Mouse (Mus musculus) limb, embryonic 14.5 days (tissue): ENCODE data around the gene Col23a1. TPM values are rescaled to one million over a fixed set of nuclear protein-coding genes. Genes with fewer than 3 reads are reported as not detected.
A peak's percentile ranks its signal among the peaks of the same experiment; 100 is the strongest.

Experiments used
- ATAC-seq: fragments of 200-750 bp; cut with Nextera tagmentation; 2 replicates; pipeline ENCODE4 v1.8.0; 2017; ENCODE audit warnings: low read depth, moderate number of reproducible peaks, moderate TSS enrichment; ENCODE audit not compliant: low FRiP score
- DNase-seq: peaks from one replicate; pipeline ENCODE4 v3.0.0-alpha.2; 2015; ENCODE audit warnings: low spot score
- H3K27ac ChIP-seq: fragments of 300-500 bp; sonication (generic); replicated peaks from 2 replicates; pipeline ENCODE4 v1.5.1; 2014; ENCODE audit warnings: low read depth, mild to moderate bottlenecking, low read length, moderate library complexity, mixed read lengths
- H3K27me3 ChIP-seq: fragments of 300-500 bp; sonication (generic); 2 replicates; pipeline ENCODE4 v1.6.1; 2014; ENCODE audit warnings: low read length, mixed read lengths; ENCODE audit not compliant: control insufficient read depth, insufficient read depth
- H3K36me3 ChIP-seq: fragments of 300-500 bp; sonication (generic); 2 replicates; pipeline ENCODE4 v1.6.1; 2014; ENCODE audit warnings: mild to moderate bottlenecking, low read length, moderate library complexity, mixed read lengths; ENCODE audit not compliant: control insufficient read depth, insufficient read depth
- H3K4me1 ChIP-seq: fragments of 300-500 bp; sonication (generic); 2 replicates; pipeline ENCODE4 v1.6.1; 2014; ENCODE audit warnings: antibody characterized with exemption, low read length, mixed read lengths; ENCODE audit not compliant: control insufficient read depth, insufficient read depth
- H3K4me2 ChIP-seq: fragments of 300-500 bp; sonication (generic); replicated peaks from 2 replicates; pipeline ENCODE4 v1.6.1; 2014; ENCODE audit warnings: low read depth, mild to moderate bottlenecking, low read length, moderate library complexity; ENCODE audit not compliant: severe bottlenecking
- H3K4me3 ChIP-seq: fragments of 300-500 bp; sonication (generic); replicated peaks from 2 replicates; pipeline ENCODE4 v1.5.1; 2014; ENCODE audit warnings: low read length
- H3K9ac ChIP-seq: fragments of 300-500 bp; sonication (generic); 2 replicates; pipeline ENCODE4 v1.6.1; 2014; ENCODE audit warnings: mild to moderate bottlenecking, low read depth, low read length, moderate library complexity; ENCODE audit not compliant: severe bottlenecking
- H3K9me3 ChIP-seq: fragments of 300-500 bp; sonication (generic); 2 replicates; pipeline ENCODE4 v1.6.1; 2016; ENCODE audit warnings: low read length; ENCODE audit not compliant: control insufficient read depth
- POLR2A ChIP-seq: fragments of 200-500 bp; IDR thresholded peaks from 2 replicates; pipeline ENCODE4 v1.8.0; 2012; ENCODE audit warnings: inconsistent platforms, mild to moderate bottlenecking, moderate library complexity, borderline replicate concordance; ENCODE audit not compliant: insufficient read depth, insufficient read length; ENCODE audit errors: extremely low read depth
- WGBS: fragments of 180-500 bp; shearing (Covaris S2); extraction: QIAGEN DNeasy Blood & Tissue Kit; methylation state at CpG from one replicate; pipeline ENCODE4 v1.1.7; 2014; 5-methylcytosine and 5-hydroxymethylcytosine counted together
- polyA plus RNA-seq, 2 experiments: library from polyadenylated mRNA; depleted of rRNA in 1 of 2; stranded (reverse) in 1 of 2; unstranded in 1 of 2; fragments of >200 nt; fragmentation: Nextera tagmentation in 1 of 2; extraction: Ambion mirVana in 1 of 2; gene quantifications; 2 replicates each; pipeline versions ENCODE4 v1.2.1 to v1.2.3; 2012 to 2014

The Col23a1 gene
- polyA plus RNA-seq, 2 experiments = 28.0 to 29.4 TPM

DNA sequence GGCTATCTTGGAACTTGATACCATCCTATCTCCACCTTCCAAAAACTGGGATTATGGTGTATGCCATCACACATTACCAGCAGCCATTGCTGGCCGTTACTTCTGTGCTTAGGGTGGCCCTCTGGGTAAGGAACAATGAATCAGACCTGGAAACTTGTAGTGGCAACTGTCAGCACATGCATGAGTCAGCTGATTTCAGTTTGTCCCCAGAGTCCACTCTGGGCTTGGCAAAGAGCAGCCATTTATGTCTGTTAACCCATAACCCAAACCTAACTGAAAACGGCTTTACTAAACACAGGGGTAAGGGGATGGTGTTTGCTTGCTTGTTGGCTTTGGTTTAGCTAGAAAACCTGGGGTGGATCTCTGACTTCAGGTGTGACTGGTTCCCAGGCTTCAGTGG, 51.4 kb downstream of the Col23a1 start:
- ATAC-seq (no peak), DNase-seq (no peak)
- H3K27ac ChIP-seq = no peak overlapping the region
- no peak overlapping the region for H3K9ac ChIP-seq
- H3K36me3 ChIP-seq = no peaks in the 10 kb centered on the region
- no peaks in the 10 kb centered on the region for H3K9me3 ChIP-seq
- H3K4me1 ChIP-seq = peaks cover 23% of the 10 kb centered on the region
- 47% methylated on average over 2 of the region's 2 CpGs for WGBS
- TF ChIP-seq POLR2A = no peak
- H3K4me3 ChIP-seq = no peak overlapping the region
- H3K4me2 ChIP-seq = no peak overlapping the region
- no peaks in the 10 kb centered on the region for H3K27me3 ChIP-seq

DNA sequence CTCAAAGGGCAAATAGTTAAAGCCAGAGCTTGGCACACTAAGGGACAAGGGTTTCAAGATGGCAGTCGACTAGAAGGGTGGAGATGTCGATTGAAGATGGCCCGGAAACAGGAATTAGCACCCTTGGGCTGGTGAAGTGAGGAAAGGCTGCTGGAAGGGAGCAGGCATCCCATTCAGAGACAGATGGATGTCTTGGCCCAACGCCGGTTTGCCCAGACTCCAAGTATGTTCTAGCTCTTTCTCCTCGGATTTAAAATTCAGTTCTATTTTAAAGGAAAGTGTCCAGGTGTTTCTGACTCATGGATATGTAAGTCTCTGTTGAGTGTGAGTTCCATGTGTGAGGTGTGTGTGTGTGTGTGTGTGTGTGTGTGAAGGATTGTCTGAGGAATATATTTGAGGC, 53.1 kb downstream of the Col23a1 start:
- no peak for ATAC-seq
- Histone ChIP-seq H3K9me3 (no peaks in the 10 kb centered on the region), H3K36me3 (no peaks in the 10 kb centered on the region), H3K27ac (no peak overlapping the region), H3K4me3 (no peak overlapping the region), H3K4me1 (peaks cover 25% of the 10 kb centered on the region), H3K27me3 (no peaks in the 10 kb centered on the region), H3K9ac (no peak overlapping the region), H3K4me2 (no peak overlapping the region)
- TF ChIP-seq POLR2A = no peak
- no peak for DNase-seq
- 93% methylated on average over 6 of the region's 6 CpGs for WGBS

DNA sequence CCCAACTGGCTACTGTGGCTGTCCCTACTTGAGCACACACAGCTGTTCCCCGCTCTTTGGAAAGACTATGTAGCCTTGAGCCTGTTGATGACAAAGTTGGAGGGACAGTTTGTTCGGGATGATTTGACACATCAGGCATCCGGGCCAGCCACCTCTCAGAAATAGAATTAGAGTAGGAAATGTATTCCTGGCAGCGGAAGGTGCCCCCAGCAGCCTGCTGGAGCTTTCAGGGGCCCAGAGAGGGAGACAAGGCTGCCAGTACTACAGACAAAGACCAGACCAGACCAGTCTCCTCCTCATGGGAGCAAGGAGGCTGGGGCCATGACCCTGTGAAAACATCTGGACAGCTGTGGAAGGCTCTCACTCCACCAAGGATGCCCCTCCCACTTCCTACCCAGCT, 53.6 kb downstream of the Col23a1 start:
- DNase-seq (no peak), ATAC-seq (peak; percentile 30)
- 77% methylated on average over 4 of the region's 4 CpGs for WGBS
- Histone ChIP-seq H3K36me3 (no peaks in the 10 kb centered on the region), H3K27me3 (no peaks in the 10 kb centered on the region), H3K4me3 (no peak overlapping the region), H3K4me2 (no peak overlapping the region), H3K27ac (no peak overlapping the region), H3K9me3 (no peaks in the 10 kb centered on the region), H3K4me1 (peaks cover 21% of the 10 kb centered on the region), H3K9ac (no peak overlapping the region)
- no peak for TF ChIP-seq POLR2A

DNA sequence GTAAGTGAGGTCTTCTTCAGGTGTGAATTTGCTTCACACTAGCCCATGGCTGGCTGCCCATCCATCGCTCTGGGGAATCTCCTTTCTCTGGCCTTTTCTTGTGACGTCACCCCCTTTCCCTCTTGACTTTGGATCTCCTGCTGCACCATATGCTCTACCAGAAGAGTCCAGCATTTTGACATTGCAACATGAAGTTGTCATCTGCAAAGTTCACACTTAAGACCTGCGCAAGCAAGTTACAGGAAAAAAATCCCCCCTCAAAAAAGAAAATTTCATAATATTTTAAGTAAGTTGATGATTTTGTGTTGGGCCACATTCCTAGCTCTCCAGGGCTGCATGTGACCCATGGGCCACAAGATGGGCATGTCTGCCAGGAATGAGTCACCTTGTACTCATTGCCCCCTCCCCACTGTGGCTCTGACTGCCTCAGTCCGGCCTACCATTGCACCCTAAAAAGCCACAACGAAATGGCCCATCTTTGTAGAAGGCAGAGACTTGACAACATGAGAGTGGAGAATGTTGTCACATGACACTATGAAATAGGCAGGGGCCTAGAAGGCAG, 54.1 kb downstream of the Col23a1 start:
- no peak for DNase-seq
- Histone ChIP-seq H3K36me3 (no peaks in the 10 kb centered on the region), H3K4me2 (no peak overlapping the region), H3K4me3 (no peak overlapping the region), H3K4me1 (peaks cover 18% of the 10 kb centered on the region), H3K9ac (no peak overlapping the region), H3K9me3 (no peaks in the 10 kb centered on the region), H3K27me3 (no peaks in the 10 kb centered on the region), H3K27ac (no peak overlapping the region)
- no peak for TF ChIP-seq POLR2A
- no peak for ATAC-seq
- WGBS = 79% methylated on average over 5 of the region's 5 CpGs

DNA sequence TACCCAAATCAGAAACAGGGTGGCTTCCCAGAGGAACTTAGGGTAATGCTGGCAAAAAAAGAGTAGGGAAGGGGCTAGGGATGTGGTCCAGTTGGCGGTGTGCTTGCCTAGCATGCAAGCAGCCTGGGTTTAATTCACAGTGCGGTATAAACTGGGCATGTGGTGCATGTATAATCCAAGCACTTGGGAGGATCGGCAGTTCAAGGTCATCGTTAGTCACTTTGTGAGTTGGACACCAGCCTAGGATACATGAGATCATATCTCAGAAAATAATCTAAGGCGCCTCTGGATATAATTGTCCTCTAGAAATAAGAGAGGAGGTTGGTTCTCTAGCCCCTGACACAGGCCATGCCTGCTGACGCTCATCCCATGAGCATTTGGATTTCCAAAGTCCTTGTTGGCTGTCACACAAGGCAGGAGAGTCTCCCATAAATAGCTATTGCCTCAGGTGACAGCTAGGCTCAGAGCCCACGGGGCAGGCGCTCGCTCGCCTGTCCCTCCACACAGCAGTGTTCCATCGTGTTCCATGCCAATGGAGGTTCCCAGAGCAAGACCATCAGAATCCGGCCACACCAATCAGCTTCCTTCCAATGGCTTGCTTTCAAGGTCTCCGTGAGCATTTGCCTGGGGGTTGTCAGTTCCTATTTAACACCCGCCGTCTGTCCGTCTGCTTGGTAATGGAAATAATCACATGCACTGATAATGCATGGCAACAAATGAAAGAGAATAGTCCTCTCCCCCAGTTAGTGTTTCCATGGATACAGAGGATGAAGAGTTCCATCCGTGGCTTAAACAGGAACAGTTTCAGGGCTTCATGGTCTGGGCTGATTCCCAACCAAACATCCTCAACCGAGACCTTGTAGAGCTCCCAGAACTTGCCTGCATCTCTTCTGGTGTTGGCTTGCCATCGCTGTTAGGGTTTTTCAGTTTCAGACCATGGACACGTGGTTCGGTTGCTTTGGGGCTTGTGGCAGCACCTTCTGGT, 56.1 kb downstream of the Col23a1 start:
- H3K36me3 ChIP-seq = no peaks in the 10 kb centered on the region
- H3K9me3 ChIP-seq = no peaks in the 10 kb centered on the region
- H3K27me3 ChIP-seq = no peaks in the 10 kb centered on the region
- H3K4me2 ChIP-seq = no peak overlapping the region
- TF ChIP-seq POLR2A = no peak
- H3K27ac ChIP-seq = no peak overlapping the region
- peaks cover 21% of the 10 kb centered on the region for H3K4me1 ChIP-seq
- WGBS = 88% methylated on average over 21 of the region's 21 CpGs
- no peak for ATAC-seq
- no peak overlapping the region for H3K9ac ChIP-seq
- H3K4me3 ChIP-seq = no peak overlapping the region
- no peak for DNase-seq
